Mouse (Mus musculus) brain, embryonic 14.5 days (tissue): ENCODE measurements at regions not wholly inside any gene's neighbourhood (a gene's known extent, or its start where the extent isn't known, plus 50 kb on each side); places are given as distances from the start of the nearest gene placed in this dataset.

Experiments used
- CTCF ChIP-seq: fragments of 200-500 bp; IDR thresholded peaks from 2 replicates; pipeline ENCODE4 v1.5.1; 2012; ENCODE audit warnings: inconsistent platforms, mild to moderate bottlenecking, moderate library complexity, borderline replicate concordance; ENCODE audit not compliant: insufficient read depth, insufficient read length; ENCODE audit errors: extremely low read depth
- POLR2A ChIP-seq: fragments of 200-500 bp; IDR thresholded peaks from 2 replicates; pipeline ENCODE4 v1.6.1; 2012; ENCODE audit warnings: mild to moderate bottlenecking, inconsistent platforms, borderline replicate concordance; ENCODE audit not compliant: poor library complexity, insufficient read depth, insufficient read length, severe bottlenecking; ENCODE audit errors: extremely low read depth

DNA sequence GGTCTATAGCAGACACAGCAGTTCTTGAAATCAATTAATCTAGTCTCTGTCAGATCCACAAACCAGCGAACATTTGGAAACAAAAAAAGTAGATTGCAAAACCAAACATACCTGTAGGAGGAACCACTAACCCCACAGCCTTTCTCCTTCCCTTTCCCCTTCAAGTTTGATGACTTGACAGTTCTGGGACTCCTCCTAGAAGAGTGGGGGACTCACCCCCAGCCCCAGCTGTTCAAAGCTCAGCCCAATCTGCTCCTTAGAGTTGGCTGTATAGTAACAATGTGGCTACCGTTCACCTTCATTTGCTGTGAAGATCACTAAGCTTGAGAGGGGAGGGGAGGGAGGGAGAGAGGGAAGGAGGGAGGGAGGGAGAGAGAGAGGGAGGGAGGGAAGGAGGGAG is 259.3 kb downstream of the Gm11361 start:
- TF ChIP-seq CTCF (no peak), POLR2A (no peak)
